Mouse (Mus musculus) stomach, postnatal 0 days (tissue): ENCODE measurements at regions not wholly inside any gene's neighbourhood (a gene's known extent, or its start where the extent isn't known, plus 50 kb on each side); places are given as distances from the start of the nearest gene placed in this dataset.

ENCODE experiments used
- ATAC-seq: fragments of 200-750 bp; cut with Nextera tagmentation; 2 replicates; pipeline ENCODE4 v1.8.0; 2017; ENCODE audit not compliant: low FRiP score, low TSS enrichment
- DNase-seq: peaks from one replicate; pipeline ENCODE4 v3.0.0-alpha.2; 2016; ENCODE audit warnings: low spot score
- H3K27ac ChIP-seq: fragments of 300-500 bp; sonication (generic); replicated peaks from 2 replicates; pipeline ENCODE4 v1.5.1; 2014; ENCODE audit warnings: mild to moderate bottlenecking, control low read depth
- H3K27me3 ChIP-seq: fragments of 300-500 bp; sonication (generic); 2 replicates; pipeline ENCODE4 v1.6.1; 2014; ENCODE audit warnings: low read length; ENCODE audit not compliant: control insufficient read depth, insufficient read depth
- H3K36me3 ChIP-seq: fragments of 300-500 bp; sonication (generic); 2 replicates; pipeline ENCODE4 v1.6.1; 2014; ENCODE audit warnings: low read length, mixed read lengths; ENCODE audit not compliant: control insufficient read depth, insufficient read depth
- H3K4me1 ChIP-seq: fragments of 300-500 bp; sonication (generic); replicated peaks from 2 replicates; pipeline ENCODE4 v1.6.1; 2014; ENCODE audit warnings: antibody characterized with exemption; ENCODE audit not compliant: control insufficient read depth, insufficient read depth
- H3K4me2 ChIP-seq: fragments of 300-500 bp; sonication (generic); replicated peaks from 2 replicates; pipeline ENCODE4 v1.6.1; 2014; ENCODE audit warnings: low read depth, mild to moderate bottlenecking, control low read depth, moderate library complexity
- H3K4me3 ChIP-seq: fragments of 300-500 bp; sonication (generic); 2 replicates; pipeline ENCODE4 v1.5.1; 2014; ENCODE audit warnings: low read depth, low read length, control low read depth
- H3K9ac ChIP-seq: fragments of 300-500 bp; sonication (generic); 2 replicates; pipeline ENCODE4 v1.6.1; 2014; ENCODE audit warnings: mild to moderate bottlenecking, low read length, control low read depth, mixed read lengths
- H3K9me3 ChIP-seq: fragments of 300-500 bp; sonication (generic); 2 replicates; pipeline ENCODE4 v1.6.1; 2016; ENCODE audit warnings: low read length; ENCODE audit not compliant: control insufficient read depth
- CTCF ChIP-seq: IDR thresholded peaks from 2 replicates; pipeline ENCODE4 v1.5.1; 2016; ENCODE audit warnings: antibody characterized with exemption, low read depth, mild to moderate bottlenecking, moderate library complexity
- EP300 ChIP-seq: optimal IDR thresholded peaks from 2 replicates; pipeline ENCODE3; 2016; ENCODE audit warnings: antibody characterized with exemption
- WGBS: fragments of 180-500 bp; shearing (Covaris S2); extraction: QIAGEN DNeasy Blood & Tissue Kit; methylation state at CpG from one replicate; pipeline ENCODE4 v1.1.7; 2014; 5-methylcytosine and 5-hydroxymethylcytosine counted together

DNA sequence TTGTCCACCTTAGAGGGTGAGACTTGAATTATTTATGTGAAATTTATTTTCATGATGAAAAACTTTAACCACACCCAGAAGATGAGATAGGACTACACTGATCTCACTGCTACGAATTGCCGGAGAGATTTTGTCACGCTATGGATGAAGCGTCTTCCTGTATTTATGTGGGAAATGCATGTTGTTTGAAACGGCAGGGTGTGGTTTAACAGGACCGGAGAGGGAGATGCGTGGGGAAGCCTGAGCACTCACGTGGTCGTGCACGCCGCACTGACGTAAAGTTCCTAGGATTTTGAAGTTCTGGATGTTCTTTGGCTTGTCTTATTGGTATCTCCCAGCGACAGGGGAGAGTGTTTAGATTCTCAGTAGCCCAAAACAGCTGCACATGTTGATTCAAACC, 139.3 kb upstream of the Ubr2 start:
- no peaks in the 10 kb centered on the region; the same call in 1 of the 2 replicates for H3K4me1 ChIP-seq

DNA sequence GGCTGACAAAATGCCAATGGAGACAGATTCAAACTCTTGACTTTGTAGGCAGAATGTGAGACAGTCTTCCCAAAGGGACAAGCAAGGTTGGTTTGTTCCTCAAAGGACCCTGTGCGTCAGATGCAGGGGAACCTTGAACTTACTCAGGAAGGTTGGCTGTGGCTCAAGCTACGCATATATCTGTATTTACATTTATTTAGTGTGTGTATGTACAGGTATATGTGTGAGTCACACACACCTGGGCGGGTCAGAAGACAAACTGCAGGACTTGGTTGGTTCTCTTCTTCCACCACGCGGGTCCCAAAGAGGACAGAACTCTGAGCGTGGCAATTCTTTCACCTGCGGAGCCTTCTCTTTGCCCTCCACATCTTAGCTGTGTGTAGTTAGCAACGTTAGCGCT, 138.8 kb upstream of the Ubr2 start:
- Histone ChIP-seq H3K36me3 (no peaks in the 10 kb centered on the region), H3K4me1 (no peaks in the 10 kb centered on the region; the same call in 1 of the 2 replicates)
- 66% methylated on average over 9 of the region's 9 CpGs for WGBS

More for the DNA sequence above, 139.3 kb upstream of the Ubr2 start:
- ATAC-seq (no peak), DNase-seq (no peak)
- TF ChIP-seq EP300 = no peak
- TF ChIP-seq CTCF = no peak
- no peak overlapping the region for H3K9ac ChIP-seq
- H3K9me3 ChIP-seq = no peaks in the 10 kb centered on the region
- H3K4me3 ChIP-seq = no peak overlapping the region
- H3K36me3 ChIP-seq = no peaks in the 10 kb centered on the region
- H3K4me2 ChIP-seq = no peak overlapping the region
- H3K27ac ChIP-seq = no peak overlapping the region
- H3K27me3 ChIP-seq = no peaks in the 10 kb centered on the region
- 70% methylated on average over 13 of the region's 13 CpGs for WGBS

DNA sequence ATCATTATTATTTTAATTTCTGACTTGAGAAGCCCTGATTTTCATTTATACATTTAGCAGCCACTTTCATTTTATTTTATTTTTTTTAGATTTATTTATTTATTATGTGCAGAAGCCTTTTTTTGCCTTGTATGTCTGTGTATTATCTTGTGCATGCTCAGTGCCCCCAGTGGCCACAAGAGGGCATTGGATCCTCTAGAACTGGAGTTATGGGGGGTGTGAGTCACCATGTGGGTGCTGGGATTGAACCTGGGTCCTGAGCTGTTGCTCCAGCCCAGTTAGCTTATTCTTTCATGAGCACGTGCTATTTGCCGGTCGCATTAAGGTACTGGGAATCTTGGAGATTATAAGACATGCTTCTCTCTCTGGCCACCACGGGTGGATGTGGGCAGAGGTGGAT, 136.3 kb upstream of the Ubr2 start:
- TF ChIP-seq EP300 (no peak), CTCF (peak; percentile 70)
- Histone ChIP-seq H3K4me1 (peaks cover 5% of the 10 kb centered on the region; the same call in 1 of the 2 replicates), H3K27ac (no peak overlapping the region), H3K4me3 (no peak overlapping the region), H3K9ac (no peak overlapping the region), H3K27me3 (no peaks in the 10 kb centered on the region), H3K36me3 (no peaks in the 10 kb centered on the region), H3K9me3 (no peaks in the 10 kb centered on the region), H3K4me2 (no peak overlapping the region)
- no peak for DNase-seq
- WGBS = 96% methylated on average over 4 of the region's 4 CpGs
- ATAC-seq = no peak

More for the DNA sequence above, 138.8 kb upstream of the Ubr2 start:
- DNase-seq = peak; percentile 57
- H3K27ac ChIP-seq = no peak overlapping the region
- H3K9ac ChIP-seq = no peak overlapping the region
- TF ChIP-seq EP300 = no peak
- no peak for TF ChIP-seq CTCF
- H3K27me3 ChIP-seq = no peaks in the 10 kb centered on the region
- no peak overlapping the region for H3K4me3 ChIP-seq
- no peak overlapping the region for H3K4me2 ChIP-seq
- peak; percentile 72 for ATAC-seq
- H3K9me3 ChIP-seq = no peaks in the 10 kb centered on the region

DNA sequence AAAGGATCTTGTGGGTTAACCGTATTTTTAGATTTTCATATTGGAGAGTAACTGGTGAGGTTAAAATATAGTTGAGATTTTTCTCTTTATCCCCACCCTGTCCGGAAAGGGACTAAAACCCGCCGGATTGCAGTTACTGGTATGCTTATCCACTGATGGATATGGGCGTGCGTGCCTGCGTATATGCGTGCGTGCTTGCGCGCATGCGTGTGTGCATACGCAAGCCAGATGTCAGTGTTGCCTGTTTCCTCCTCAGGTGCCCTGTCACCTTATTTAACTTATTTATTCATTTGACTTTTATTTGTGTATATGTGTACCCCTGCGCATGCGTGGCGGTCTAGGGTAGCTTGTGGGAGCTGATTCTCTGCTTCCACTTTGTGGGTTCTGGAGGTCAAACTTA, 135.2 kb upstream of the Ubr2 start:
- Histone ChIP-seq H3K27me3 (no peaks in the 10 kb centered on the region), H3K9ac (no peak overlapping the region), H3K4me2 (no peak overlapping the region), H3K4me1 (peaks cover 5% of the 10 kb centered on the region; the same call in 1 of the 2 replicates), H3K4me3 (no peak overlapping the region), H3K27ac (no peak overlapping the region), H3K36me3 (no peaks in the 10 kb centered on the region), H3K9me3 (no peaks in the 10 kb centered on the region)
- ATAC-seq (no peak), DNase-seq (no peak)
- 96% methylated on average over 16 of the region's 16 CpGs for whole genome bisulfite sequencing
- no peak for TF ChIP-seq EP300
- no peak for TF ChIP-seq CTCF

DNA sequence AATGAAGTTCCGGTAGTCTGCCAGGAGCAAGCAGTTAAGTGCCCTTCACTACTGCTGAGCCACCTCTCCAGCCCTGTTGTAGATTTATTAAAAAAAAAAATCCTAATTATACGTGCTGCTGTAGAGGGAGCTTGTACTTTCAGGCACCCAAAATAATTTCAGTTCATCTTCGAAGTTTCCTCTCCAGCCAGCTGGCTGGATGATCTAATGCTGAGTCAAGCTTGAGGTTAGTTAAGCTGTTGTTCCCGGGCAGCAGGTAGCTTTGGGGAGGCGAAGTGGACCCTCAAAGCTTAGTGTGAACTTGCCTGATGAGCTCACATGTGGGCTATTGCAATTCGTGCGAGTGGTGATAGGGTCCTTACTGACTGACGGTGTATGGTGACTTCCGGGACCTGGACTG, 134.6 kb upstream of the Ubr2 start:
- DNase-seq = no peak

DNA sequence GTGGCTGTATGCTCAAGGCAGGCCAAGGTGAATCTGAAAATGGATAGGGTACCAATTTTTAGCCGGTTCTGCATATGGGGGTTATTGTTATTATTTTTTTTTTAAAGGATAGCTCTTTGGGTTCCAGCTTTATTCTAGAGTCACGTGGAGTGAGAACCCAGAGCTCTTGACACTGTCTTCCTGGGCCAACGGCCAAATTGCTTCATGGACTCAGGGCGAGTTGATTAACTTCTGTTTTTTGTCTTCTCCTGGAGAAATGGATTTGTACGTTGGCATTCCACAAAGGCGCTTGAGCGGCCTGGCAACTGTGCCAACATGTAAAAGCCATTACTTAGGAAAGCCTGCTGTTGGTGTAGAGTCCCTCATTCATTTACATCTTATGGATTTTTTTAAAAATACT, 134.1 kb upstream of the Ubr2 start:
- H3K4me1 ChIP-seq = peaks cover 5% of the 10 kb centered on the region; the same call in 1 of the 2 replicates
- ATAC-seq (no peak), DNase-seq (no peak)
- H3K36me3 ChIP-seq = no peaks in the 10 kb centered on the region
- no peak overlapping the region for H3K4me3 ChIP-seq
- TF ChIP-seq CTCF = no peak
- TF ChIP-seq EP300 = no peak
- H3K27me3 ChIP-seq = no peaks in the 10 kb centered on the region
- no peaks in the 10 kb centered on the region for H3K9me3 ChIP-seq
- WGBS = 22% methylated on average over 7 of the region's 7 CpGs
- no peak overlapping the region for H3K9ac ChIP-seq
- H3K4me2 ChIP-seq = peak overlapping the region; percentile 73; the same call in 1 of the 2 replicates
- H3K27ac ChIP-seq = no peak overlapping the region; the same call in 1 of the 2 replicates

More for the DNA sequence above, 134.6 kb upstream of the Ubr2 start:
- Histone ChIP-seq H3K9me3 (no peaks in the 10 kb centered on the region), H3K36me3 (no peaks in the 10 kb centered on the region), H3K9ac (no peak overlapping the region), H3K27ac (no peak overlapping the region; the same call in 1 of the 2 replicates), H3K4me2 (no peak overlapping the region), H3K27me3 (no peaks in the 10 kb centered on the region), H3K4me3 (no peak overlapping the region), H3K4me1 (peaks cover 5% of the 10 kb centered on the region; the same call in 1 of the 2 replicates)
- 57% methylated on average over 9 of the region's 9 CpGs for WGBS
- TF ChIP-seq CTCF (no peak), EP300 (no peak)
- no peak for ATAC-seq
